Mouse (Mus musculus) liver, embryonic 16.5 days (tissue): ENCODE measurements around the gene Ttc16. TPM values are rescaled to one million over a fixed set of nuclear protein-coding genes. Genes with fewer than 3 reads are reported as not detected.

Source experiments
- ATAC-seq: fragments of 200-750 bp; cut with Nextera tagmentation; 2 replicates; pipeline ENCODE4 v1.8.0; 2017; ENCODE audit warnings: low read depth, mild to moderate bottlenecking, moderate number of reproducible peaks, moderate library complexity
- H3K27ac ChIP-seq: fragments of 300-500 bp; sonication (generic); 2 replicates; pipeline ENCODE4 v1.5.1; 2014; ENCODE audit warnings: mild to moderate bottlenecking, low read length
- H3K27me3 ChIP-seq: fragments of 300-500 bp; sonication (generic); 2 replicates; pipeline ENCODE4 v1.6.1; 2014; ENCODE audit warnings: low read depth, low read length, mixed read lengths; ENCODE audit not compliant: control insufficient read depth, insufficient read depth
- H3K36me3 ChIP-seq: fragments of 300-500 bp; sonication (generic); 2 replicates; pipeline ENCODE4 v1.6.1; 2014; ENCODE audit warnings: mild to moderate bottlenecking; ENCODE audit not compliant: control insufficient read depth, insufficient read depth
- H3K4me1 ChIP-seq: fragments of 300-500 bp; sonication (generic); 2 replicates; pipeline ENCODE4 v1.6.1; 2014; ENCODE audit warnings: low read depth, low read length, mixed read lengths; ENCODE audit not compliant: control insufficient read depth
- H3K4me2 ChIP-seq: fragments of 300-500 bp; sonication (generic); 2 replicates; pipeline ENCODE4 v1.6.1; 2014; ENCODE audit warnings: low read depth, low read length, mixed read lengths
- H3K4me3 ChIP-seq: fragments of 300-500 bp; sonication (generic); 2 replicates; pipeline ENCODE4 v1.5.1; 2014; ENCODE audit warnings: low read depth, mild to moderate bottlenecking, low read length
- H3K9ac ChIP-seq: fragments of 300-500 bp; sonication (generic); 2 replicates; pipeline ENCODE4 v1.6.1; 2014; ENCODE audit warnings: low read depth, low read length
- H3K9me3 ChIP-seq: fragments of 300-500 bp; sonication (generic); replicated peaks from 2 replicates; pipeline ENCODE4 v1.6.1; 2016; ENCODE audit warnings: low read length; ENCODE audit not compliant: control insufficient read depth
- WGBS: fragments of 180-500 bp; shearing (Covaris S2); extraction: QIAGEN DNeasy Blood & Tissue Kit; methylation state at CpG from one replicate; pipeline ENCODE4 v1.1.7; 2014; ENCODE audit not compliant: insufficient replicate concordance; 5-methylcytosine and 5-hydroxymethylcytosine counted together
- microRNA counts: library from miRNA; unstranded; fragments of <30 nt; microRNA quantifications from one replicate; lab custom pipeline; 2016
- microRNA-seq: library from miRNA; unstranded; fragments of <30 nt; microRNA quantifications from one replicate; pipeline ENCODE4, GENCODE M21; 2016
- polyA plus RNA-seq: library from polyadenylated mRNA; unstranded; fragments of >200 nt; fragmentation: Nextera tagmentation; extraction: Ambion mirVana; gene quantifications from 2 replicates; pipeline ENCODE4 v1.2.1, GENCODE M21; 2015

Gene Ttc16
- polyA plus RNA-seq, 1 experiment from 2014 or later = 0.07 TPM

DNA sequence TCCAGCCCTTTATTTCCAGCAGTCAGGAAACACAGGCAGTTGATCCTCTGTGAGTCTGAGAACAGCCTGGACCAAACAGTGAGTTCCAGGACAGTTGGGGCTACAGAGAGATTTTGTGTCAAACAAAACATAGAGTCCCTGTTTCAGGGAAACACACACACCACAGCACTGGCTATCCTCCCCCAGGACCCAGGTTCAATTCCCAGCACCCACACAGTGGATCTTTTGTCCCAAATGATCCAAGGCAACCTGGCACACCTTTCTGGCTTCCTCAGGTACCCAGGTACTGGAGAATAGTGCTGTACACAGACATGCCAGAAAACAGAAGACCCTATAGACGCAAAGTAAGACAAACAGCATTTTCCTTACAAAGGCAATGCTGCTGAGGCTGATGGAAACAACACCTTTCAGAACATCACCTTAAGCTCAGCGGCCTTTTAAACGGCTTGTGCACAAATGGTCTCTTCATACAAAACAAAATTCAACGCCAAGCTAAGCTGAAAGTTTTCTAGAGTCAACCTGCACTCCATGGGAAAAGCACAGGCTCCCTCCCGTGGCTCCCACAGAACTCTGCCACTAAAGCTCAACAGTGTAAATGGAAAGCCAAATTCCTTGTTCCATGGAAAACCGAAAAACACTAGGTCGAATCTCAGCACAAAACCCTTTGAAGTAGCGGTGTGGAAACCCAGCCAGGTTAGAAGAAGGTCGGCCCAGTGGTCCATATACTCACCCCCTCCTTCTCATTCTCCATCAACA is 64.0 kb downstream of the Ttc16 start:
- peak overlapping the region; percentile 84 for H3K4me3 ChIP-seq
- no peaks in the 10 kb centered on the region for H3K9me3 ChIP-seq
- peaks cover 28% of the 10 kb centered on the region for H3K4me1 ChIP-seq
- WGBS = 18% methylated on average over 9 of the region's 9 CpGs
- H3K27me3 ChIP-seq = no peaks in the 10 kb centered on the region
- ATAC-seq = no peak
- peaks cover 25% of the 10 kb centered on the region for H3K36me3 ChIP-seq
- H3K27ac ChIP-seq = peak overlapping the region; percentile 81; the same call in 1 of the 2 replicates
- peak overlapping the region; percentile 82 for H3K9ac ChIP-seq
- H3K4me2 ChIP-seq = peak overlapping the region; percentile 84

DNA sequence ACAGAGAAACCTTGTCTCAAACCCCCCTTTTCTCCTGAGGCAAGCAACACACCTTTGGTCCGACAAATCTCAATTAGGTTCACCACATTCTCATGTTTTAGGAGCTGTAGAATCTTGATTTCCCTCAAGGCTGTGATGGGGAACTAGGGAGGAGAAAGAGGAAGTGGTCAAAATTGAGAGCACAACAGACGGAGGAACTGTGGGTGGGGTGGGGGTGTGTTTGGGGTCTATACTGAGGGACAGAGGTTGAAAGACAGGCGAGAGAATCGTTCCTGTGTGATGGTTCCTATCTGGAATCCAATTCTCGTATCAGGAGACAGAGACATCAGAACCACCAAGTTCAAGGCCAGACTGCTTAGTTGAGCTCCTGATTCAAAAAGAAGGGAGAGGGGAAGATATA is 65.0 kb downstream of the Ttc16 start:
- no peaks in the 10 kb centered on the region for H3K27me3 ChIP-seq
- peaks cover 28% of the 10 kb centered on the region for H3K4me1 ChIP-seq
- no peak overlapping the region for H3K9ac ChIP-seq
- no peaks in the 10 kb centered on the region for H3K9me3 ChIP-seq
- no peak overlapping the region for H3K4me3 ChIP-seq
- 41% methylated on average over 5 of the region's 5 CpGs for WGBS
- no peak overlapping the region for H3K27ac ChIP-seq
- peaks cover 32% of the 10 kb centered on the region for H3K36me3 ChIP-seq
- ATAC-seq = no peak
- H3K4me2 ChIP-seq = no peak overlapping the region

DNA sequence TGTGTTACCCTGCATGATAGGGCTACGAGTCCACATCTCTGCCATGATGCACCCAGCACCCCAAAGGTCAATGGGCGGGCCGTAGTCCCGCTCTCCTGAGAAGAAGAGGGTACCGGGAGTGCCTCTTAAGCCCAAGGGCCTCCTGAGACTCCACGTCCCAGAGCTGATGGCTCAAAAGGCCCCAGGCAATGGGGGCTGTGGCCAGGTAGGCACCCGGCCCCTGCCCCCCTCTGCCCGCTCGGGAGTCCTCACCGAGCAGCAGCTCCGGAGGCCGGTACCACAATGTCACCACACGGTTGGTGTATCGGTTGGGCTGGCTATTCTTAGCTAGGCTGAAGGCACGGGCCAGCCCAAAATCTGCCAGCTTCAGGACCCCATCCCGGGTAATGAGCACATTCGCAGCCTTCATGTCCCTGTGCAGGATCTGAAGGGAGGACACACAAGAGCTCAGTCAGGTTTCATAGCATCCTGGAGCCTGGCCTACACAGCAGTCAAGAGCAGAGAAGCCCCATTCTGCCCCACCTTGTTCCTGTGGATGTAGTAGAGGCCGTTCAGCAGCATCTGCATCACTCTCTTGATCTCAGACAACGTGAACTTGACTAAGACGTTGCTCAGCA is 65.8 kb downstream of the Ttc16 start:
- no peak for ATAC-seq
- WGBS = 84% methylated on average over 20 of the region's 20 CpGs
- peaks cover 35% of the 10 kb centered on the region for H3K36me3 ChIP-seq

DNA sequence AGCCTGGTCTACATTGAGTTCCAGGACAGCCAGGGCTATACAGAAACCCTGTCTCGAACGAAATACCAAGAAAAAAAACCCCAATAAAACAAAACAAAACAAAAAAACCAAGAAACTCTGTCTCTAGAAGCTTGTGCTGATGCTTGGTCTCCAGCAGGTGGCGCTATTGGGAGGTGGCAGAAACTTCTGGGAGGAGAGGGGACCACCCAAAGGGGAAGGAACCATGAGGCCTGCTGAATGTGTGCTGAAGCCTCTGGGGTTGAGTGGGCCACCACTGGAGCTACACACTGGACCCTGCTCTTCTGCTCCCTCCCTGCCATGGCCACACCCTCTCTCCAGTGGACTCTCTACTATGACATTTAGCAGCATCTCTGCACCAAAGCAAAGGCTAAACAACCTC is 66.8 kb downstream of the Ttc16 start:
- Histone ChIP-seq H3K36me3 (peaks cover 35% of the 10 kb centered on the region), H3K9me3 (no peaks in the 10 kb centered on the region), H3K9ac (no peak overlapping the region), H3K4me2 (no peak overlapping the region), H3K4me3 (no peak overlapping the region), H3K27me3 (no peaks in the 10 kb centered on the region), H3K27ac (no peak overlapping the region), H3K4me1 (peaks cover 13% of the 10 kb centered on the region)
- ATAC-seq = no peak
- 17% methylated on average over 3 of the region's 3 CpGs for WGBS

More for the DNA sequence above, 65.8 kb downstream of the Ttc16 start:
- H3K9me3 ChIP-seq = no peaks in the 10 kb centered on the region
- H3K4me1 ChIP-seq = peaks cover 23% of the 10 kb centered on the region
- no peak overlapping the region for H3K9ac ChIP-seq
- H3K4me3 ChIP-seq = no peak overlapping the region
- no peak overlapping the region for H3K4me2 ChIP-seq
- no peak overlapping the region for H3K27ac ChIP-seq
- H3K27me3 ChIP-seq = no peaks in the 10 kb centered on the region

MicroRNAs within 50 kb of the gene (microRNA counts, 519-probe panel; counts per million panel counts)
- 2,092 counts per million, percentile 30 among the panel's probes with 10 or more counts for microRNA mmu-miR-2861 (lab: Ali Mortazavi, UCI)

Small RNA genes within 50 kb of the gene (microRNA-seq; reads per million reads assigned to microRNA genes)
- gene Mir2861 (not detected), gene Mir3960 (not detected)

Other genes starting within 250 kb of the Ttc16 start
- 1.6 TPM in 2 replicates for gene Fam102a, start 240.3 kb downstream of the Ttc16 start, polyA plus RNA-seq
- gene Dpm2, start 204.8 kb downstream of the Ttc16 start, polyA plus RNA-seq = 44.8 and 47.9 TPM in 2 replicates
- not detected in 2 replicates for gene Pip5kl1, start 200.8 kb downstream of the Ttc16 start, polyA plus RNA-seq
- 0.06 TPM in 1 of 2 replicates, not detected in the other for gene 9430097D07Rik, start 199.9 kb downstream of the Ttc16 start, polyA plus RNA-seq
- 6.0 and 7.4 TPM in 2 replicates for gene St6galnac4, start 188.5 kb downstream of the Ttc16 start, polyA plus RNA-seq
- gene St6galnac6, start 175.9 kb downstream of the Ttc16 start, polyA plus RNA-seq = 12.0 and 12.8 TPM in 2 replicates
- 3.4 and 7.9 TPM in 2 replicates for gene Ak1, start 153.9 kb downstream of the Ttc16 start, polyA plus RNA-seq
- 25.9 and 29.3 TPM in 2 replicates for gene Eng, start 129.0 kb downstream of the Ttc16 start, polyA plus RNA-seq
- 49.7 and 56.2 TPM in 2 replicates for gene Fpgs, start 71.5 kb downstream of the Ttc16 start, polyA plus RNA-seq
- gene Cdk9, start 62.6 kb downstream of the Ttc16 start, polyA plus RNA-seq = 40.2 and 43.8 TPM in 2 replicates
- 7.1 and 8.6 TPM in 2 replicates for gene Sh2d3c, start 54.6 kb downstream of the Ttc16 start, polyA plus RNA-seq
- not detected in 2 replicates for gene 6330409D20Rik, start 34.6 kb downstream of the Ttc16 start, polyA plus RNA-seq
- gene Tor2a, start 18.4 kb downstream of the Ttc16 start, polyA plus RNA-seq = 25.7 and 26.1 TPM in 2 replicates
- 1.2 TPM in 2 replicates for gene Ptrh1, start 153 bp upstream of the Ttc16 start, polyA plus RNA-seq
- 0.05 TPM in 1 of 2 replicates, not detected in the other for gene Cfap157, start 8.8 kb upstream of the Ttc16 start, polyA plus RNA-seq
- 2.6 and 2.9 TPM in 2 replicates for gene Stxbp1, start 71.6 kb upstream of the Ttc16 start, polyA plus RNA-seq
- gene Fam129b, start 100.5 kb upstream of the Ttc16 start, polyA plus RNA-seq = 9.4 and 11.9 TPM in 2 replicates
- gene Rpl12, start 185.9 kb upstream of the Ttc16 start, polyA plus RNA-seq = 74.4 and 77.2 TPM in 2 replicates
- gene Lrsam1, start 186.0 kb upstream of the Ttc16 start, polyA plus RNA-seq = 1.9 and 2.2 TPM in 2 replicates
- 7.8 and 8.8 TPM in 2 replicates for gene Slc2a8, start 206.4 kb upstream of the Ttc16 start, polyA plus RNA-seq